Mouse (Mus musculus): ENCODE measurements around the gene Dirc2. TPM values are rescaled to one million over a fixed set of nuclear protein-coding genes. Genes with fewer than 3 reads are reported as not detected.

The Dirc2 gene
- polyA plus RNA-seq, 1 experiment from 2014 or later, result 10.0 TPM

DNA sequence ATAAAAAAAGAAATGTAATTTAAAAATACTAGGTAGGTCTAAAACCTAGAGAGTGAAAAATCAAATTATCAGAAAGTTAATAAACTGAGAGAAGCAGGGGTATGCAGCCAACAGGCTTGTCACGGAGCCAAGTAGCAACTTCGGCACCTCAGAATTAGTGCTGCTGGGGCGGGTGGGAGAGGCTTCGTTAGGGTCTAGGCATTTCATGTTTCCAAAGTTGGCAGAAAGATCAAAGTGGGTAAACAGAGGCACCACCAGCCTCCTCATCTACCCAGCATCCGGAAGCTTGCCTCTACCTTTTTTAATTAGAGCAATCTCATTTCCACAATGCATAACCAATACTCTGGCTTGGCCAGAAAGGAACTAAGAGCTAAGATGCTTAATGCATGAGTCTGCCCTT is 115.2 kb downstream of the Dirc2 start:
- H3K4me1 ChIP-seq (replicated peaks; ENCODE audit: control insufficient read depth, insufficient read depth, low read length), result no peaks in the 10 kb centered on the region
- no peak overlapping the region for H3K4me2 ChIP-seq (ENCODE audit: low read depth, low read length)
- ATAC-seq (ENCODE audit: low read depth), result no peak
- no peaks in the 10 kb centered on the region for H3K9me3 ChIP-seq (ENCODE audit: control insufficient read depth, low read length)
- peaks cover 7% of the 10 kb centered on the region for H3K27me3 ChIP-seq (ENCODE audit: control insufficient read depth, insufficient read depth, low read depth, low read length)
- no peaks in the 10 kb centered on the region for H3K36me3 ChIP-seq (ENCODE audit: control insufficient read depth, insufficient read depth, low read length)
- no peak overlapping the region for H3K27ac ChIP-seq (ENCODE audit: low read length)
- H3K9ac ChIP-seq (ENCODE audit: low read length), result no peak overlapping the region
- 82% methylated on average over 5 of the region's 5 CpGs for WGBS
- no peak overlapping the region for H3K4me3 ChIP-seq (ENCODE audit: low read length)

DNA sequence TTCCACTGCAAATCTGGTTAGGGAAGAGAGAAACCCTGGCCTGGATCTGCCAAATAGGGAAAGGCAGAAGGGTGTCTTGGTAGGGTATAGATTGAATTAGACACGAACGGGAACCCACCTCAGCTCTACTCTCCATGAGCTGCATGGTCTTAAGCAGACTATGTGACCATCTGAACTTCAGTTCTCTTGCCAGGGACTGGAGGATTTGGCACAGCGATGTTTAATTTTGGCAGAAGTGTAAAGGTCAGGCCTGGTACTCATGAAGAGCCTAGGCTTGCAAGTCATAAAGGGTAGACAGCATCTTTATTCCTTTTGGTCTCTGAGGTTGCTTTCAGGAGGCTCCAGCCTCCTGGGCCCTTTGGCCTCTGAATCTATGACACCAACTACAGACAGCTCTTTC is 116.5 kb downstream of the Dirc2 start:
- WGBS, result 88% methylated on average over 3 of the region's 3 CpGs

DNA sequence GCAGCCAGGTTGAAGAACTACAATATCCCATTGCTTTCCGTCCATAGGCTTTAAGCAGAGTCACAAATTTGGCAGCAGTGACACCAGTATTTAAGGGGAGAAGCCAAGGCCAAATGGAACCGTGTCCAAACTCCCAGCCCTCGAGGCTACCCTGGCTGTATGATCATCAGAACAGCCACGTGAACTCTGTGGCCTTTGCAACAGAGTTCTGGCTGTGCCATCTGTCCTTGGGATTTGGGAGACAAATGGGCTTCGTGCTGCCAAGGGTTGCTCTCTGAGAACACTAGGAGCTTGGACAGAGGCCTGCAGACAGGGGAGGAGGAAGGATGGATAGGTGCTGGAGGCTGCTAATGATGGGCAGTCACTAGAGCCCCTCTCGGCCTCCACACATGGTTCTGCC is 117.0 kb downstream of the Dirc2 start:
- no peak overlapping the region for H3K4me3 ChIP-seq (ENCODE audit: low read length)
- H3K4me2 ChIP-seq (ENCODE audit: low read depth, low read length), result no peak overlapping the region
- no peak overlapping the region for H3K27ac ChIP-seq (ENCODE audit: low read length)
- H3K4me1 ChIP-seq (replicated peaks; ENCODE audit: control insufficient read depth, insufficient read depth, low read length), result no peaks in the 10 kb centered on the region
- no peak overlapping the region for H3K9ac ChIP-seq (ENCODE audit: low read length)
- no peaks in the 10 kb centered on the region for H3K9me3 ChIP-seq (ENCODE audit: control insufficient read depth, low read length)
- H3K36me3 ChIP-seq (ENCODE audit: control insufficient read depth, insufficient read depth, low read length), result no peaks in the 10 kb centered on the region
- no peaks in the 10 kb centered on the region for H3K27me3 ChIP-seq (ENCODE audit: control insufficient read depth, insufficient read depth, low read depth, low read length)
- ATAC-seq (ENCODE audit: low read depth), result no peak
- 45% methylated on average over 6 of the region's 6 CpGs for WGBS

More for the DNA sequence above, 116.5 kb downstream of the Dirc2 start:
- no peak for ATAC-seq (ENCODE audit: low read depth)
- no peak overlapping the region for H3K4me3 ChIP-seq (ENCODE audit: low read length)
- no peak overlapping the region for H3K9ac ChIP-seq (ENCODE audit: low read length)
- no peaks in the 10 kb centered on the region for H3K27me3 ChIP-seq (ENCODE audit: control insufficient read depth, insufficient read depth, low read depth, low read length)
- H3K4me2 ChIP-seq (ENCODE audit: low read depth, low read length), result no peak overlapping the region
- H3K27ac ChIP-seq (ENCODE audit: low read length), result no peak overlapping the region
- no peaks in the 10 kb centered on the region for H3K9me3 ChIP-seq (ENCODE audit: control insufficient read depth, low read length)
- H3K4me1 ChIP-seq (replicated peaks; ENCODE audit: control insufficient read depth, insufficient read depth, low read length), result no peaks in the 10 kb centered on the region
- no peaks in the 10 kb centered on the region for H3K36me3 ChIP-seq (ENCODE audit: control insufficient read depth, insufficient read depth, low read length)

DNA sequence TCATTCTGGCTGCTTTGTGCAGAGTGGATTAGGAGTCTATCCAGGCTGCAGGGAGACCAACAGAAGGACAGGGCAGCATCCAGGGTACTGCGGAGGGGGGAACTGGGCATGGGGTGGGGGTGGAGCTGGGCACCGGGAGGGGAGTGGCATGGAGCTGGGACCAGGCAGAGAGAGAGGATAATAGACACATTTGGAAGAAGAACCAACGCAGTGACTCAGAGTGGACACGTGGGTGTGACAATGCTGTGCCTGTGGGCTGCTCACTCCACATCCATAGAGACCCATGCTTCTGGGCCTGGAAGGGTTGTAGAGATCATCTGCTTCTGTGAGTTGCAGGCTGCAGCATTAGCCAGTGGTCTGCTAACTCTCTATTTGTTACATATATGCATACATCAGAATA is 120.3 kb downstream of the Dirc2 start:
- Histone ChIP-seq H3K4me3 (ENCODE audit: low read length) (no peak overlapping the region), H3K27ac (ENCODE audit: low read length) (no peak overlapping the region), H3K4me1 (replicated peaks; ENCODE audit: control insufficient read depth, insufficient read depth, low read length) (no peaks in the 10 kb centered on the region), H3K9ac (ENCODE audit: low read length) (no peak overlapping the region), H3K4me2 (ENCODE audit: low read depth, low read length) (no peak overlapping the region), H3K36me3 (ENCODE audit: control insufficient read depth, insufficient read depth, low read length) (no peaks in the 10 kb centered on the region), H3K27me3 (ENCODE audit: control insufficient read depth, insufficient read depth, low read depth, low read length) (no peaks in the 10 kb centered on the region), H3K9me3 (ENCODE audit: control insufficient read depth, low read length) (no peaks in the 10 kb centered on the region)
- ATAC-seq (ENCODE audit: low read depth), result no peak
- WGBS, result 78% methylated on average over 4 of the region's 4 CpGs

Other genes with a start within 250 kb of the Dirc2 start
- gene Sema5b, start 228.2 kb downstream of the Dirc2 start, polyA plus RNA-seq (2015; fragmentation: Nextera tagmentation; extraction: Ambion mirVana), result 2.4 and 3.1 TPM in 2 replicates
- 12.1 and 13.3 TPM in 2 replicates for gene Hspbap1, start 1.0 kb upstream of the Dirc2 start, polyA plus RNA-seq (2015; fragmentation: Nextera tagmentation; extraction: Ambion mirVana)
- 1.5 and 1.9 TPM in 2 replicates for gene Parp14, start 102.2 kb upstream of the Dirc2 start, polyA plus RNA-seq (2015; fragmentation: Nextera tagmentation; extraction: Ambion mirVana)
- 8.8 and 11.1 TPM in 2 replicates for gene Parp9, start 169.1 kb upstream of the Dirc2 start, polyA plus RNA-seq (2015; fragmentation: Nextera tagmentation; extraction: Ambion mirVana)
- 6.9 and 7.0 TPM in 2 replicates for gene Dtx3l, start 169.8 kb upstream of the Dirc2 start, polyA plus RNA-seq (2015; fragmentation: Nextera tagmentation; extraction: Ambion mirVana)
- 29.5 and 34.8 TPM in 2 replicates for gene Kpna1, start 209.4 kb upstream of the Dirc2 start, polyA plus RNA-seq (2015; fragmentation: Nextera tagmentation; extraction: Ambion mirVana)